Mouse (Mus musculus) ES-E14 (cell line): ENCODE measurements around the gene Tspan1. TPM values are rescaled to one million over a fixed set of nuclear protein-coding genes. Genes with fewer than 3 reads are reported as not detected.

Experiments
- DNase-seq: peaks from one replicate; pipeline ENCODE4 v3.0.0-alpha.2; 2013; ENCODE audit warnings: low read depth, low spot score
- H3K27ac ChIP-seq: 2 replicates; pipeline ENCODE4 v1.5.1; 2012; ENCODE audit warnings: low read depth, mild to moderate bottlenecking, low read length, moderate library complexity, mixed read lengths; ENCODE audit not compliant: poor library complexity, insufficient read depth, severe bottlenecking
- H3K36me3 ChIP-seq: 2 replicates; pipeline ENCODE4 v1.6.1; 2012; ENCODE audit warnings: mild to moderate bottlenecking, low read length, moderate library complexity, mixed read lengths; ENCODE audit not compliant: control insufficient read depth, poor library complexity, insufficient read depth, severe bottlenecking
- H3K4me1 ChIP-seq, 2 experiments: fragments of 150-350 bp in 1 of 2; sonication (generic) in 1 of 2; 2 replicates each; pipeline ENCODE4 v1.6.1; 2012; ENCODE audit warnings: low read length in 2 of 2, mild to moderate bottlenecking in 1 of 2, mixed read lengths in 1 of 2; ENCODE audit not compliant: control insufficient read depth in 2 of 2, insufficient read depth in 2 of 2, poor library complexity in 1 of 2
- H3K4me3 ChIP-seq, 2 experiments: fragments of 150-350 bp in 1 of 2; sonication (generic) in 1 of 2; 2 replicates each; pipeline ENCODE4 v1.5.1; 2012; ENCODE audit warnings: low read length in 2 of 2, low read depth in 1 of 2, mild to moderate bottlenecking in 1 of 2, mixed read lengths in 1 of 2; ENCODE audit not compliant: insufficient read depth in 1 of 2, poor library complexity in 1 of 2, severe bottlenecking in 1 of 2
- H3K9ac ChIP-seq: 2 replicates; pipeline ENCODE4 v1.6.1; 2012; ENCODE audit warnings: low read depth, mild to moderate bottlenecking, low read length, mixed read lengths; ENCODE audit not compliant: poor library complexity, insufficient read depth, severe bottlenecking
- H3K9me3 ChIP-seq: fragments of 150-350 bp; sonication (generic); 2 replicates; pipeline ENCODE4 v1.6.1; 2012; ENCODE audit warnings: low read depth, mild to moderate bottlenecking, low read length; ENCODE audit not compliant: control insufficient read depth, insufficient read depth
- CHD2 ChIP-seq: IDR thresholded peaks from 2 replicates; pipeline ENCODE4 v1.6.1; 2014; ENCODE audit warnings: mild to moderate bottlenecking, low read depth, low read length, inconsistent platforms
- HCFC1 ChIP-seq: IDR thresholded peaks from 2 replicates; pipeline ENCODE4 v1.6.1; 2012; ENCODE audit warnings: low read length, inconsistent platforms, borderline replicate concordance; ENCODE audit not compliant: insufficient read depth
- MAFK ChIP-seq: IDR thresholded peaks from 2 replicates; pipeline ENCODE4 v1.6.1; 2014; ENCODE audit warnings: mild to moderate bottlenecking, low read depth, low read length, inconsistent platforms; ENCODE audit not compliant: insufficient read depth
- ZC3H11A ChIP-seq: IDR thresholded peaks from 2 replicates; pipeline ENCODE4 v1.6.1; 2012; ENCODE audit warnings: low read depth, mild to moderate bottlenecking, inconsistent platforms, low read length, borderline replicate concordance
- ZNF384 ChIP-seq: IDR thresholded peaks from 2 replicates; pipeline ENCODE4 v1.6.1; 2012; ENCODE audit warnings: low read depth, low read length, inconsistent platforms
- in situ Hi-C, 2 experiments: fragments of 600-800 bp; cut with MboI; formaldehyde crosslinking; loops; one replicate each; pipeline ENCODE4 v1.15.1; 2025; ENCODE audit warnings: low sequenced_read_pairs in 2 of 2, inconsistent platforms in 1 of 2; ENCODE audit not compliant: unreplicated experiment in 2 of 2
- total RNA-seq: library from RNA; depleted of rRNA; stranded (reverse); fragments of 300-350 nt; gene quantifications from 2 replicates; pipeline ENCODE4 v1.2.3, GENCODE M21; 2012

Tspan1 gene
- total RNA-seq, 1 experiment = 1.7 TPM

DNA sequence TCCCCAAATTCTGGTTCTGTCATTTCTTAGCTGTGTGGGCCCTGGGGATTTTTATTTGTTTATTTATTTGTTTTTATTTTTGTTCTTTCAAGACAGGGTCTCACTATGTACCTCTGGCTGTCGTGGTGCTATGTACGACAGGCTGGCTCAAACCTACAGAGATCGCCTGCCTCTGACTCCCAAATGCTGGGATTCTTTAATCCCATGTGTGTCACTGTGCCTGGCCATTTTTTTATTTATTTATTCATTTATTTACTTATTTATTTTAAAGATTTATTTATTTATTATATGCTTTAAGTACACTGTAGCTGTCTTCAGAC is 1.9 kb upstream of the Tspan1 start:
- TF ChIP-seq ZC3H11A (no peak), MAFK (no peak), CHD2 (no peak), ZNF384 (no peak), HCFC1 (no peak)
- no peak for DNase-seq
- in situ Hi-C loops = no loop called here
- Histone ChIP-seq H3K4me1 (peaks cover 5 to 25% of the 10 kb centered on the region in 2 experiments), H3K4me3 (no peak overlapping the region), H3K36me3 (no peaks in the 10 kb centered on the region), H3K9me3 (no peaks in the 10 kb centered on the region), H3K9ac (no peak overlapping the region), H3K27ac (no peak overlapping the region)

DNA sequence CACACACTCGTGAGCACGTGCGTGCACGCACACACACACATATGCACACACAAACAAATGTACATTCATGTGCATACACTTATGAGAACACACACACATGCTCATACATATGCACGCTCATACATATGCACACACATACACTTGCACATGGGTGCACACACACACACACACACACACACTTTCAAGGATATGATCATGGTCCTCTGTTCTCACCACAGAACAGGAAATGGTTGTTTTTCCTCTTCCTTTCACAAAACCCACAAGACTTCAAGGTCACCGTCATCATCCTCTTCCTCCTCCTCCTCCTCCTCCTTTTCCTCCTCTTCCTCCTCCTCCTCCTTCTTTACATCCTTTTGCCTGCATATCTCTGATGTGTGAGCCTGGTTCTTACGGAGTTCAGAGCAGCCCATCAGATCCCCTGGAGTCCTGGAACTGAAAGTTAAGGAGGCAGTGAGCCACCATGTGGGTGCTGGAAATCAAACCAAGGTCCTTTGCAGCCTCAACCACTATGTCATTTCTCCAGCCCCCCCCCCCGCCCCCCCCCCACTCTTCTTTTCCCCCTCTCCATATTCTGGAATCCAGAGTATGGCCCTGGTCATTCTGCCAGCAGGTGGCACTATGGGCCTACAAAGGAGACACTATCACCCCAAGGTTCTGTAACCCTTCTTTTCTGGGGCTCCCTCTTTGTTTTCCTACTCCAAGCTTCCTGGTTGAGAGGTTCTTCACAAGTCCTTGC is 1.4 kb upstream of the Tspan1 start:
- no peak for DNase-seq
- H3K27ac ChIP-seq = no peak overlapping the region
- no peaks in the 10 kb centered on the region for H3K36me3 ChIP-seq
- H3K9ac ChIP-seq = no peak overlapping the region
- TF ChIP-seq ZC3H11A = peak; percentile 25; the same call in 1 of the 2 replicates
- no peak for TF ChIP-seq ZNF384
- H3K9me3 ChIP-seq = no peaks in the 10 kb centered on the region
- H3K4me1 ChIP-seq = peaks cover 5 to 23% of the 10 kb centered on the region in 2 experiments
- in situ Hi-C loops = no loop called here
- H3K4me3 ChIP-seq = no peak overlapping the region

DNA sequence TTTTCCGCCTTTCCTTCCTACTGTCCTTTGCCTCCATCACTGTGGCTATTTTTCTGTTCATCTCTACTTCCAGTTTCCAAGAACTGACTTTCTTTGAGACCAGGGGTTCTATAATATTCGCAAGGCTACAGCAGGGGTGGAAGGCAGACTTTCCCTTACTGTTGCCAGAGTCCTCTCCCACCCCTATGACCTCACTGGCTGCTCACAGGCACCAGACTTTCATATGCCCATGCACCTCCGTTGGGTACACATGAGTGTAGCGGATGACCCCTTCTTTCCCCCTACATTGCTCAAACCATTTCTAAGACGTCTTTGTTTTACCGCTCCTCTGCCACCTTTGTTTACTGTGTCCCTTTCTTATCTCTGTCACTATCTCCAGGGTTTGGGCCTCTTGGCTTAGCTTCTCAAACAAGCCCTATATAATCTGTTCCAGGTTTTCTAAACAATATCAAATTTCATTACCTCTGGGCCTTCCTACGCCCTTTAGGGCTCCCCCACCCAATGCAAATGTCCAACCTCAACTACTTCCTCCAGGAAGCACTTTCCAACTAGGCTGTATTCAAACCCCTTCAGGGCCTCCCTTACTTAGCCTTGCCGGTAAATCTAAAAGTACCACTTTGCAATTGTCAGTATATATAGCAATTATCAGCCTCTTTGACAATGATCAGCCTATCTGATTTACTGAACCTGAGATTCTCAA is 1.5 kb downstream of the Tspan1 start:
- TF ChIP-seq CHD2 (no peak), MAFK (no peak), HCFC1 (no peak), ZC3H11A (no peak), ZNF384 (no peak)
- in situ Hi-C loops = no loop called here
- no peaks in the 10 kb centered on the region; the same call in 1 of the 2 replicates for H3K36me3 ChIP-seq
- peaks cover 5 to 16% of the 10 kb centered on the region in 2 experiments for H3K4me1 ChIP-seq
- DNase-seq = no peak
- no peak overlapping the region for H3K9ac ChIP-seq
- H3K4me3 ChIP-seq = no peak overlapping the region
- no peak overlapping the region for H3K27ac ChIP-seq
- H3K9me3 ChIP-seq = no peaks in the 10 kb centered on the region

- in situ Hi-C loops = no loop called here
- H3K9me3 ChIP-seq = no peaks in the 10 kb centered on the region
- H3K27ac ChIP-seq = no peak overlapping the region
- no peak overlapping the region for H3K4me3 ChIP-seq
- no peak for DNase-seq
- no peak overlapping the region for H3K9ac ChIP-seq
- peaks cover 5 to 16% of the 10 kb centered on the region in 2 experiments; a peak in 3 of 4 replicates for H3K4me1 ChIP-seq
- no peaks in the 10 kb centered on the region; the same call in 1 of the 2 replicates for H3K36me3 ChIP-seq
- no peak for TF ChIP-seq MAFK
- no peak for TF ChIP-seq CHD2
- TF ChIP-seq ZNF384 = no peak
- no peak for TF ChIP-seq ZC3H11A
- TF ChIP-seq HCFC1 = no peak
These were observed 2.4 kb downstream of the Tspan1 start for GRCm38 (mm10) chr4:116164759-116165554.
